Mouse (Mus musculus): Measurements from ENCODE around the gene Unc13c.
A peak's percentile ranks its signal among the peaks of the same experiment; 100 is the strongest.

Gene Unc13c

DNA sequence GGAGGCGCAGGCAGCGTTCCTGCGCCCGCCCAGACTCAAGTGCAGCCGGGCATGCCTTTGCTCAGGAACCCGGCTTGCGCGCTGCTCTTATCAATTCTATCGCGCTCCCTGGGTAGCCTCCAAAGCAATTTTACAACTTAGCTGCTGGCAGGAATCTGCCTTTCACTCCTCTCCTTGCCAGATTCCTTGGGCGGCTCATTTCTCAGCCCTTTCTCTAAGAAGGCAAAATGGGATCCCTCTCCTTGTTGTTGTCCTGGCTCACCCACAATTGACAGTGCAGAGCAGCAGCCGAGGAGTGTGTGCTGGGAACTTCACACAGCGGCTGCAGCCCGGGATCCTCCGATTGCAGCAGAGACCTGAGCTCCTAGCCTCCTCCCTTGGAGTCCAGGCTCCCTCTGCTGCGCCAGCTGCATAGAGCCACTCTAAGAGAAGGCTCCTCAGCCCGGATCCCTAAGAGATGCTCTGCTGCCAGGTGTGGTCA is at the start of gene Unc13c:
Gene Unc13c (minus strand): TSS at position 326 of the 481 bp plus-strand sequence.
- DNase-seq = peak; percentile 51 to 62

DNA sequence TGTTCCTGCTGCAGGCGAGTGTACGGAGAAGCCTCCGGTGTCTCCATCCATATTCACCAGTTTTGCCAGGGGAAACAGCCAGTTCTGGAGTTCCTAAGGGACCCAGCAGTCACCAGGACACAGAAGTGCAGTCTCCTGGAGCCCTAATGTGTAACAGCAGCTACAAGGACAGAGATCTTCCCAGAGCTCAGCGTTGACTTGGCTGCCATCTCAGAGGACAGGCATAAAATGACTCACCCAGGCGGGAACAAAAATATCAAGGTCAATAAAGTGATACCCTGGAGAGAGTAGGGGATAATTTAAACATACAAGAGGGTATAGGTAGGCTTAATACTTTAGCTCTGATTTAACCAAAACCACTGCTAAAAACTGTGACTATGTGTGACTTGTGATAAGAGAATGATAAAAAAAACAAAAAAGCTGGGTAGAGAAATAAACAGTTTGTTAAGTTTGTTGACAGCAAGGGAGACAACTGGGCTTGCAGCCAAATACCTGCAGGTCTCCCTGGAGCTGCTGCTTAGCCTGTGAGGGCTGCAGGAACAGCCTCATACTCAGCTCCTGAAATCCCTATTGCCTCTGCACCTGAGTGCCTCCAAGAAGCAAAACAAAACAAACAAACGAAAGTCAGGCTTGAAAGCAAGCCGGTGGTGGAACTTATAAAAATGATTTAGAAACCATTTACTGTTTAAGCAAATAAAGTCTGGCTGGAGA is 39.4 kb upstream of the Unc13c start:
- DNase-seq = peak; percentile 6 to 13

DNA sequence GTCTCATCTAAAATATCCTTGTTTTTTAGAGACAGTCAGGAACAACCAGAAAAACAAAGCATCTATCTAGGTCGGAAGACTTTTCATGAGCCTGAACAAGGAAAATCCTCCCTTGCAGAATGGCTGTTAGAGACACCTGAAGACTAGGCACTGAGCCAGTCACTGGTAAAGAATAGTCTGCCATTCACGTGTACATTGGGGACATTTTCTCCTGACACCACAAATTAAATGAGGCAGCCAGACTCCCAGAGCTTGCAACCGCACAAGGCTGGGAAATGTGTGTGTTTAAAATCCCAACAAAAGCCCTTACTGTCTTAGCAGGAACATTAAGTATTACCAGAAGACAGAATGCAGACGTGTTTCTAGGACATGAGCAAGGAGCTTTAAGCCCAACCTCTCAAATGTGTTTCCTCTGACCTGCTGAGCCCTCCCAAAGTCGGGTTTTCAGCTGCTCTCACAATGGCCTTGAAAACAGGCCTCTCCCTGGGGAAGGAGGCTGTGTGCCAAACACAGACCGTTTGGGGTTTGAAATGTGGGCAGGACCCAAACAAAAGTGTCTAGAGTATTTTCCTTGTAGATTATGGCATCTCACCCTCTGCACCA is 33.7 kb upstream of the Unc13c start:
- peak; percentile 5 to 7 for DNase-seq

DNA sequence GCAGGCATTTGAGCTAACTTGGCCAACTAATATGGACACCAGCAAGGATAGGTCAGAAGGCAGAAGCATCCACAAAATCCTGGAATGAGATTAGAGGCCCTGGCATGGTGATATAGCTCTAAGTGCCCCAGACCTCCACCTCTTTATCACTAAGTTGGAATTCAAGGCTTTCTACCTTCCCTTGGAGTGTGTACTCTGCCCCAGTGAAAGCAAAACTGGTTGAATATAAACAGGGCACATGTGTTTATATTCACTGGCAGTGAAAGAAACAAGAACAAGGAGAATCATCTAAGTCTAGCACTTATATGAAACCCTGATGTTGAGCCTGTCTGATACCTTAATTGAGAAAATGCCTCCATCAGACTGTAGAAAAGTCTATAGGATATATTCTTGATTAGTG is 19.3 kb upstream of the Unc13c start:
- no peak for DNase-seq

DNA sequence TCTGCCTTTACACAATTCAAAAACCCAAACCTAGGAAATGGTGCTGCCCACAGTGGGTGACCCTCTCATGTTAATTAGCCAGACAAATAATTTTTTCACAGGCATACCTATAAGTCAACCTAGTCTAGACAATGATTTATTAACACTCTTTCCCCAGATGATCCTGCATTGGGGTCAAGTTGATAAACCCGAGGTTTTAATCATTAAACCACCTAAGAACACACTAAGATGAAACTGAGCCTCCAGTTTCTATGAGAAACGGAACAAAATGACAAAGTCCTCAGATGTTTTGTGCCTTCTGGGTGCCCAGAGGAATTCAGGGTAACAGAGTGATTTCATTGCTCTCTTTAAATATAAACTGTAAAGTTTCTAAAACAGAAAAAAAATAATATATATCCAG is 18.5 kb upstream of the Unc13c start:
- no peak for DNase-seq

DNA sequence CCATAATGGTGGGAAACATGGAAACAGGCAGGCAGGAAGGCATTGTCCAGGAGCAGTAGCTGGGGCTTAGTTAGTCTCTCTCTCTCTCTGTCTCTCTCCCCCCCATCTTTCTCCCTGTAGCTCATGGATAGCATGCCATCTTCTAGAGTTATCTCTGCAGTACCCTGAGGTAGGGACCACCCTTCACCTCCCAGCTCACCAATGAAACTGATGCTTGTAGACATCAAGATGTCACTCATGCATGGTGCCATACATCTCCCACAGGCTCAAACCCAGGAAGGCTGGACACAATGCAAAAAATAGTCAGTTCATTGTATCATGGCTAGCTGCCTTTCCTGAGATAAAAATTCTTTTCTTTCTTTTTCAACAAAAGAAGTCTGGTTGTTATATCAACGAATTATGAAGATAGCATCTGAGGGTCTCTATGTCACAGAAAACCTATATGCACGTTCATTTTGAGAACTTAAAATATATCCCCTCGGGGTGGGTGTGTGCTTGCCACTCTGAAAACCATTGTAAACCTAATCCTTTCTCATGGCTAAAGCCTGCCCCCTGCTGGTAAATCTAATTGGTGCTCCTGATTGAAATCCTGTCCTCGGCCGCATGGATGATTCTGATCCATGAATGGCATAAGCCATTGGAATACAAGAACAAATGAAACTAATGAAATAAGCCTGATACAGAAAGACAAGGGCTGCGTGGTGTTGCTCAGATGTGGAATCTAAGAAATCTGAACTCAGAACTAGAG is 14.0 kb upstream of the Unc13c start:
- DNase-seq = peak; percentile 81 to 82

DNA sequence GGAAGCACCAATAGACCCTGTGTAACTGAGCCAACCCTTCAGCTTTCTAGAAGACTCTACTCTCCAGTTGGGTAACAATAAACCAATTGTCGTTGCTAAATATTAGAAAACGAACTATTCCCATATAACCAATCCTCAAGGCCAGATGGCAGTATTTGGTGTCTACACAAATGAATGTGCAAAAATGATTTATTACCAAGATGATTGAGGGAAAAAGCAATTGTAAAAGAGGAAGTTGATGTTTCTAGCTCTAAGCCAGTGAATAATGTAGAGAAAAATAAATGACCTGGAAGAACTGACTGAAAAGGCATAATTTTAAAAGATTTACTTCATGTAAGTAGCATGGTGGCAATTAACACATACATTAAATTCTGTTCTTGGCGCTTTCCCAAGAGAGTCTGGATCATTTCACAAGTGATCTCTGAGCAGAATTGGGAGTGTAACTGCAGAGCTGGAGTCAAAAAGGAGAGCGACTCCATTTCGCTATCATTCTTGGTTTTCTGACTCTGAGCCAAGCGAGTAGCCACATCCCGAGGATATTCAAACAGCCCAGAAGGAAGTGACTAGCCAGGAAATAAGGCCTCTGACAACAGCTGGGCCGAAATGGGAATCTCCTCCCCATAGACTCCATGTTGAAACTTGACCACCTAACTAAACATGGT is 3.7 kb upstream of the Unc13c start:
- no peak for DNase-seq

DNA sequence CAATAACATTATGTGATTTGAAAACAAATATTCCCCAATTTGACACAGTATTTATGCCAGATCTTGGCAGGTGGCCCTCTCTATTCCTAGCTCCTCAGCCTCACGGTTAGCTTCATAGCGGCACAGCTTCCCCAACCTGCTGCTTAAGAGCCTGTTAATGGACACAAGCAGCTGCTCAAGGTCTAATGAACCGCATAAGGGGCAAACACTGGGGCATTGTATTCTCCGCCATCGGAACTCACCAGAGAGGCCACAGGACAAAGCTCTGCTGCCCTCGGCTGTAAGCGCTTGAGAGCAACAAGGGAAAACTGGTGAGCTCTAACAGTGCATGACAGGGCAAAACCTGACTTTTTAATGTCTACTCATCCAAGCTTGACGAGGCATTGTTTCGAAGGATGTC is 2.0 kb upstream of the Unc13c start:
- peak; percentile 20 to 39 for DNase-seq

DNA sequence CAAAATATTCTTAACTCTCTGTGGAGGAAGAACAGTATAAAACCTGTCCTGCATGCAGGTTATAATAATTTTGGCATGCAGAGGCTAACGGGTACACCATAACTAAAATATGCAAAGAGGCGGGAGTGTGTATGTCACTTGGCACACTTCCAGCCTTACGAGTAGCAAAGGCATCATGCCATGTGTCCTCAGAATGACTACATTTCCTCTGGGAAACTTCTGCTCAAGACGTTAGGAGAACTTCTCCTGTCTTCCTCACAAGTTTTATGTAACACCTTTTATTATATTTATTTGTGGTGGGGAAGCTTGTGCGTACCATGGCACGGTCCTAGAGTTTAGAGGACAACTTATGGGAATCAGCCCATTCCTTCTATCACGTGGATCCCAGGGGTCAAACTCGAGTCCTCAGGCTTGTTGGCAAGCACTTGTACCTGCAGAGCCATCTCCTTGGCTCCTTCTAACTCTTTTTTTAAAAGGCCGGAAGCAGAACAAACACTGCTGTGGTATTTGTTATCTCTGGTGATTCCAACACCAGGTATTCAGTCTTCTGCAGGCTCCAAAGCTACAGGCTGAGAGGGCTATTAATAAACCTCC is 3.3 kb downstream of the Unc13c start:
- DNase-seq = no peak

DNA sequence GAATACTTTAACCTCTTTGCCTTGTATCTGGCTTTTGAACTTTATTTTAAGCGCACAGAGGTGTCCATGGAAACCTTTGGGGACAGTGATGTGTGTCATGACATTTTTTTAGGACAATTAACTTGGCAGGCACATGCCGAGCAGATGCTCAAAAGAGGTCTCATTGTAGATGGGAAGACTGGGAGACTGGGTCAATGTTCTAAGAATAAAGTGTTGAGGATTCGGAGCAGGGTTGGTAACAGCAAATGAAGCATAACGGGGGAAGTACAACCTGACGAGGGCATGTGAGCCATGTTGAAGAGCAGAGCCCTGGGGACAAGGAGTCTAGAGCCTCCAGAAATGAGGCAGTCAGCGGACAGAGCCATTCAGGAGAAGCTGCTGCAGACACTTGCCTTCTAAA is 6.3 kb downstream of the Unc13c start:
- no peak for DNase-seq

DNA sequence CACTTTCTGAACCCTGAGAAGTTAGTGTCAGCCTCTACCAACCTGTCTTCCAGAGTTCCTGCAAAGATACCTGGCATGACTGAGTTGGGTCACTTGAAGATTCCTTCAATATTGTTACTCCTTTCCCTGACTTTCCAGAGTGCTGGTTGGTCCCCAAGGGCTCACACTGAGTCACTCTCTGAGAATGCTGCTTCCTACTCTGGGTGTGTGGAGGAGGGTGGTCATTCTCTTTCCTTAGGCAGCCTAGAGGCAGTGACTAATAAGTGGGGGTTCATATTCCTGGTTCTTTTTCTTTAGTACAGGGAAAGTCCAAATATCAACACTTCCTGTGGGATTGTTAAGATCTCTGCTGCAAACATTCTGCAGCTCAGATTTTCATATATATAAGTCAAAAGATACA is 16.4 kb downstream of the Unc13c start:
- DNase-seq = no peak

DNA sequence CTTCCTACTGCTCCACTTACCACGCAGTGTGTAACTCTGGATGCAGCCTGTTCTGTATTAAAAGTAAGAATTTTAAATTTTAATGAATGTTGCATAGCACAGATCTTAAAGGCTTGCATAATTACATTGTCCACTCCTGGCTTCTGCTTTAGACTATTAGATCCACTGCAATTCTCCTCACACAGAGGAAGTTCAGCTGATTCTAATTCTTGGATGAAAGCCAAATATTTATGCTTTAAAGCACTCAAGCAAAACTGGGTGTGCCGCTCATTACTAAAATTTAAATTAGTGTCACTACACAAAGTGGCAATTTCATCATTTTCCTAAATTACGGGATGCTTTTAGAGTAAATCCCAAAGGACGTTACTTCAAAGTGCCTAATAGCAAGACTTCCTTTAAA is 17.2 kb downstream of the Unc13c start:
- DNase-seq = no peak

DNA sequence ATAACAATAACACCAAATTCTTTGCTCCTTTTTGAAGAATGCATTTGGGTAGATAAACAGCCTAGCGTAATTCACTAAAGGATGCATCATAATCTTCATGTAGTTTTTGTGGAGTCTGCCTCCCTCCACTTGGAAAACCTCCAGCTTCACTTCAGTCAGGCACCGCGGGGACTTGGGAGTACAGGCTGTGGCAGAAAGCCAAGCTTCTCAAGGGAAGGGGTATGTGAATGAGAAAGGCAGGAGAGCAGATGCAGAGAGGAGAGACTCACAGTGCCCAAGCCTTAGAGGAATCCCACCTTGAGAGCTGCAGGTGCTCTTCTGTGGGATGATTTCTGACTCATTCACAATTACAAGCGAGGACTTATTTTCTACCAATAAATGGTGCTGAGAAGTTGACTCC is 33.9 kb downstream of the Unc13c start:
- peak in 1 of 2 experiments; percentile 11 for DNase-seq

DNA sequence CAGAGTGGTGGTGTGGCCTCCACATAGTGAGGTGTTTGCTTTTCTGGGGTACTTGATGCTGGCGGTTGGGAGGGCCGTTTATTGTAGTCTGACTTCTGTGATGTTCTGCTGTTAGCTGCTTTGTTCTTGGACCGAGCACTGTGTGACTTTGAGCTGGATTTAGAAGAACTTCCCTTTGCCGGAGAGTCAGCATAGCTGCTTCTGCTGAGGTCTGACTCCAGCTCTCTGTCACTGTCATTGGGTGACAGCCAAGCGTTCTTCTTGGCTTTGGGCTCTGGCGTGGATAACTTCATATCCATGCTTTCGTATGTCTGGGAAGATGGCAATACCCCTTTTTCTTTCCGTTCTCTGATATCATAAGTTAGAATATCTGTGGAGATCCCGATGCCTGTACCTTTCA is 36.8 kb downstream of the Unc13c start:
- no peak for DNase-seq

DNA sequence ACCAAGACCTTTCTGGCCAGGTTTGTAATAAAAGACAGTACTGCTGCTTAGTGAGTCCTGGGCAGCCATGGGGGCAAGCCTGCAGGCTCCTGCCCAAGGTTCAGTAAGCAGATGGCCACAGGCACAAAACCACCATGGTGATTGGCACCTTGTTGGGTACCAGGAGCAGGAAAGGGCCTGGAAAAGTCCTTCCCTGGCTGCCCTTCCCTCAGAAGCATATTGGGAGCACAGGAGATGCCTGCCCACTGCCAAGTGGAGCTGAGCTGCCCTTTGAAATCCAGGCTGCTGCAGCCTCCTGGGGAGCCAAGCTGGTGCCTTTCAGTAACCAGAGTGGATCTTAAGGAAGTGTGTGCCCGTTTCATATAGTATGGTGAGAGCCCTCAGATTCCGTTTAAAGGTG is 41.5 kb downstream of the Unc13c start:
- no peak for DNase-seq

DNA sequence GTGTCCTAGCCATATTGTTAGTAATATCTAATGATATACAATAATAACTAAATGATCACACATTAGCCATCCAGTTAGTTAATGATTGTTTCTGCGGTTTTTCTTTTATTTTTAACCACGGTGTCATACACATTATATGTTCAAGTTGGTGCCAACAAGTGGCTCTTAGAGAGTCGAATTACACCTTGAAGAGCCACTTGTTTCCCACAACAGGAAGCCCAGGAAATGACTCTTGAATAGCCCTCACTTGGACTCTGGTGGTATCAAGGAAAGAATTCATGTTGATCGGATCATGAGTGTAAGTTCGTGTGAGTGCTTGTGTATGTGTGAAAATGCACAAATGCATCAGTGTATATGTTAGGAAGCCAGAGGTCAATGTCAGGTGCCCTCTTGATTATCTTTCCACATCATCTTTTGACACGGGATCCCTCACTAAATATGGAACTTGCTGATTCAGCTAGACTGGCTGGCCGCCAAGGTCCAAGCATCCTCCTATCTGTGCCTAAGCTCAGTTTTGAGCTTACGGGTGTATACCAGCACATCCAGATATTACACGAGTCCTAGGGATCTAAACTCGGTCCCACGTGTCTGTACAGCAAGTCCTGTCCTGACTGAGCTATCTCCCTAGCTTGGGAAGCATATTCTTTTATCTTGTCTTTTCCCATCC is 46.2 kb downstream of the Unc13c start:
- DNase-seq = peak in 1 of 2 experiments; percentile 19

DNA sequence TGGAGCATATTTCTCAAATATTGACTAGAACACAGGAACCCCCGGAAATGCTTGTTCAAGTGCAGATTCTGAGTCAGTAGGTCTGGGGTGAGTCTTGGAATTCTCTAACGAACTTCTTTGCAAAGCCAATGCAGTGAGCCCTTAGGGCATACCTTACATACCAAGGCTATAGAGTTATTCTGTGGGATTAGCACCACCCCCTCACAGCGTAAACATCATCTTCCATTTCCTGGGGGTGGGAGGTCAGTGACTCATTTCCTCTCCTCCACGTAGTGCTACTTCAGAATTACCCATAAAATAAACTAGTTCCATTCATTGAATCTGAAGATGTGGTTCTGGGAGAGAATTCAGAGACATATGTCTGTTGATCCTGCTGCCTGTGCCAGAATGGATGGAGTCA is 62.8 kb downstream of the Unc13c start:
- no peak for DNase-seq

DNA sequence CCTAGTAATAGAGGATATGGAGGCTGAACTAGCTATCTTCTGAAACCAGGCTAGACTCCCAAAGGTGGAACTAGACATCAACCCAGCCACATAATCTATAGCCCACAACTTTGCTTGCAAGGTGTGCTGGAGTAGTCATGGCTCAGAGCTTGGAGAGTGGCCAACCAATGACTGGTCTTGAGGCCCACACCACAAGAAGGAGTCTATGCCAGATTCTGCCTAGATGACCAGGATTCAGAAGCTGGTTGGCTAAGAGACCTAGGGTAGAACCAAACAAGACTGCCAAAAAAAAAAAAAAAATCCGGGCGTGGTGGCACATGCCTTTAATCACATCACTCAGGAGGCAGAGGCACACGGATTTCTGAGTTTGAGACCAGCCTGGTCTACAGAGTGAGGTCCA is 70.2 kb downstream of the Unc13c start:
- no peak for DNase-seq

DNA sequence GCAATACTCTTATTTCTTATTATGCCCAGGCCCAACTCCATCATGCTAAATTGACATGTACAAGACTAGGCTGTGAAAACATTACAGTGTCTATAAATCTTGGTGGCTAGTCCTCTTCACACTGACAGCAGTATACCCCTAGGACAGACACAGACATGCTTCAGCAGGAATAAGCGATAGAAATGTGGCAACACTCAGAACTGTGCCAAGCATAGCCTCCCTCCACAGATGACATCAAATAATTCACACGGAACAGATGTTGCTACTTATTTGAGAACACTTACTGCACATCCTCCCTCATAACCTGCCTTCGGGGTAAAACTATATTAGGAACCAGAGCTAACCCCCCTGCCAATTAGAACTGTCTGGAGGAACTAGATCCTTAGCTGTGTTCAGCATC is 72.6 kb downstream of the Unc13c start:
- DNase-seq = no peak

DNA sequence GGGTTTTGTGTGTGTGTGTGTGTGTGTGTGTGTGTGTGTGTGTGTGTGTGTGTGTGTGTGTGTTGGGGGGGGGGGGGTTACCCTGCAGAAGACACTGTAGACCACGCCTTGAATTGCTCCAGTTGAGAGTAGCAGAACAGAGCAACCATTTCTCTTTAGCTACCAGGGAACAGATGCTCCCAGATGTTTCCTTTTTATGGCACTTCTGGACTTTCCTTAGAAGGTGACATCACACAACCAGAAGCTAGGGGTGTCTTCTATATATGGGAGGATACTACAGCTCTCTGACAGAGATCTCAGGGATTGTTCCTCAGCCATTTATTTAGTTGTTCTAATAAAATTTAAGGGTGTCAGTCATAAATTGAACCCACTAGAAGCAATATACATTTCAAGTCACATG is 85.2 kb downstream of the Unc13c start:
- DNase-seq = no peak

DNA sequence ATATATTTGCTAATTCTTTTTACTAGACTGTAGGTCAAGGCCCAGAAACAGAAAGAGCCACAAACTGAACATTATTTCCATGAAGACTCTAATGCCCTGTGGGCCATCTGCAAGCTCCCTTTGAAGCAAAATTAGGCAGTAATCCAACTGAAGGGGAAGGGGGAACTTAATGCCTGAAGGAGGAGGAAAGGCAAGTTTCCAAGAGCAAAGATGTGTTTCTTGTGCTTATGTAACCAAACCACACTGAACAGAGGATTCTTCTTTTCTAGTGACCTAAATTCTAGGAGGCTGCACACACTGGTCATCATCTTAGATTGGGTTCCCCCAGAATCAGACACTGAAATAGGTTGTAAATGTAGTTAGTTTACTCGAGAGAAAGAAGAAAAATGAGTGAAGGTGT is 85.6 kb downstream of the Unc13c start:
- no peak for DNase-seq

DNA sequence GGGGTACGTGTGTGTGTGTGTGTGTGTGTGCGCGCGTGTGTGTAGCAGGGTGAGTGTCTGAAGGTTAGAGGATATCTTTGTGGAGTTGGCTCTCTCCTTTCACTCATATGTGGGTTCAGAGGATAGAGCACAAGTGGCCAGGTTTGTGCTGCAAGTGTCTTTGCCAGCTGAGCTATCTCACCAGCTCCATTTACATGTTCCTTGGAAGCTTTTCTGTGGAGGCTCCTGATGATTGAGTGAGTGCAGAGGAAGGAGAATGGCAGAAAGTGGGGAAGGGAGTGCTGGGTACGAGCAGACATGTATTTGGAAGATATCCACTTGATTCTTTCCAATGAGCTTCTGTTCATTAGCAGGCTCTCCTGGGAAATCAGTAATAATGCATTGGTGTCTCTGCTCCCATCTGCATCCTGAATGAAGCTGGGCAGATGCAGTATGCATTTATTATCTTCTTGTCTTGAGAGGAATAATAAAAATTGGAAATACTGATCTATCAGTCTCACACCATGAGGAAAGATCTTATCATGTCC is 86.3 kb downstream of the Unc13c start:
- no peak for DNase-seq

Measured in kidney, postnatal 4 days (tissue).